Mouse (Mus musculus) spleen, adult 12 weeks (tissue): ENCODE data around the gene Cul1.
"Not testable (repeated sequence)": the region's sequence is repeated elsewhere in the genome, so short reads cannot be mapped to it uniquely, and the experiment has no call there.

Experiments used
- DNase-seq: peaks from one replicate; pipeline ENCODE4 v3.0.0; 2022; ENCODE audit warnings: low spot score

Gene Cul1

DNA sequence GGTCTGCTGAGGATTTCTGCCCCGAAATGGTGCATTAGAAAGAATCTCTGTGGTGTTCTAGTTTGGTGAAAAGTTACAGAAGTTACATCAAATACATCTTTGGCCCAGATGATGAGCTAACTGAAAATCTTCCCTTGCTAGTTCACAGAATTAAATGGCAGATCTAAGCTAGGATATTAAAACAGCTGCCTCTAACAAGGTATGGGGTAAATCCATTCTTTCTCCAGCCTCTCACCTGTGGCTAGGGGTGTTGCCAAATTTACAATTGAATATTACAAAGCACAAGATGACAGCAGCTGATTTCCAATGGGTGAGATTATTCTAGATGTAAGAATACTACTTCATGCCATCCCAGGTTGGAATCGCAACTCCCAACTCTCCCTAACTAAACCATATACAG lies at the start of gene Cul1:
TSS of gene Cul1 (plus strand) at position 301 of the 400 bp plus-strand sequence.
- DNase-seq = peak; percentile 2

DNA sequence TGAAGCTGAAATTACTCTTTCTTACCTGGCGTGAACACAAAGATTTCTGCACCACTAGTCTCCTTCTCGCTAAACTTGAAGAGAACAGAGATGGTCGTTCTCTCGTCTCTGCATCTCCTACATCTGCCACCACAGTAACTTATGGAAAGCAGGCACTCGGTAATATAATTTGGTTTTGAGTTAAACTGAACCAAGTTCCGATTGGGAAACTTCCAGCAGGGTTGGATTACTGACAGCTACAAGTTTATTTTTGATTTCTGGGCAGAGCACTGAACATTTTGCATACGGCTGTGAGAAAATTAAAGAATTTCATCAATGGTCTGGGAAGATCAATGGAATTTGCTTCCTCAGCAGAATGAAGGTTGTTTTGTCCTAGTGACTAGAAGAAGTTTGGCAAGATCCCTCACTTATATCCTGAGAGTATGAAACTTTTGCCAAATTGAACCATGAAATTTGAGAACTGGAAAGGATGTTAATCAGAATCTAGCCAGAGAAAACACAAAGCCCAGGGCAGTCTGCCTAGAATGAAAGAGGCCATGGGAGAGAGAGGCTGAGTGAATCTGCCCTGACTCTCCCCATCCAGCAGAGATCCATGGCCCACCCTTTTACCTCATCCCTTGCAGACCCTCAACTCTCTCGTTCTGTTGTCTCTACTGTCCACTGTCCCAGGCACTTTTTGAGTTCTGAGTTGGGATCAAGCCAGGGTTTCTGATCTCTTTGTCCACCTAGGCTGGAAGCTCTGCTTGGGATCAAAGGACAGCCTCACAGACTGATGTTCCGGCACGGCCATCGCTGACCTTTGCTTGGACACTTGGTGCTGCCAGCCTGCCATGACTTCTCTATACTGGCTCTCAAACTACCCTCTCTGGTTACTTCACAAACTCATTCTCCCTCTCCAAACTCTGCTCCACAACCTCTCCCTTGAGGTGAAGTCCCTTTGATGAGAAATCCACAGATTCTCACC lies 48.5 kb upstream of the Cul1 start:
- no peak for DNase-seq

DNA sequence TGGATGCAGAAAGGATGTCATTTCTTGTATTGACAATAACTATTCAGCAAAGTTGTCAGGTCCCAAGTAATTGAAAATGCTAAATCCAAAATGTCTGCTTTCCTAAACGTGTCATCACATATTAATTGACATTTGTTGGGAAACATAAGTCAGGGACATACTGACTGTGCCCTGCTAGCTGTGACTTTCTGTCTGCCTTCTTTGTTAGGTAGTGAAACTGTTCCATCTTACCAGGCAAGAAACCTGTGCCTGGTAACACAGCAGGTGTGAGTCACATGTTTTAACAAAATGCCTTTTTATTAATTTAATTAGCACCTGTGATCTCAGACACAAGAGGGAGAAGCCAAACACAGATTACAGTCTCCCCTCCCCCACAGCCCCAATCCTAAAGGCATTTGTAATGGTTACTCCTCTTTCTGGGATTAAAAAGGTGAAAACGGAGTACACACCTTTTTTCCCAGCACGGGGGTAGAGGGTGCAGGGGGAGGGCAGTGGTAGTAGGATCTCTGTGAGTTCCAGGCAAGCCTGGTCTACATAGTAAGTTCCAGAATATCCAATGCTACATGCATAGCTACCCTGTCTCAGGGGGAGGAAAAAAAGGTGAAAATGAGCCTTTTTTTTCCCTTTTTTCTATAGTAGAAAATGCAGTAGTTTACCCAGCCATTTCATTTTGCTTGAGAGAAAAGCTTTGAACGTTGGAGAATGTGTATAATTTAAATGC lies 40.2 kb upstream of the Cul1 start:
- DNase-seq = no peak

DNA sequence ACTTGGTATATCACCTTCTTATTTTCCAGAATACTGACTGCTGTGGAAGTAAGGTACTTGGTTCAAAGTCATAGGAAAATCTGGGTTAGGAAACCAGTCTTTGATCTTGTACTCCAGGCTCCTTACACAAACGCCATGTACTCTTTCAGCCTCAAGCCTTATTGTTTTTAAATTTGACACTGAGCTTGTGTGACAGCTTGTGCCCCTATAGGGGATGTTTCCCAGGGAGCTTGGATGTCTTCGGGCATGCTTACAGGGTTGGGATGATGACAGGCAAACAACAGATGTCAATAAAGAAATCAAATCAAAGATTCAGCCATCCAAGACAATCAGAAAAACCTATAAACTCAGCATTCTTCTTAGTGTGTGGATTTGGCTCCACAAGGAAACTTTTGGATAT lies 39.5 kb upstream of the Cul1 start:
- DNase-seq = no peak

DNA sequence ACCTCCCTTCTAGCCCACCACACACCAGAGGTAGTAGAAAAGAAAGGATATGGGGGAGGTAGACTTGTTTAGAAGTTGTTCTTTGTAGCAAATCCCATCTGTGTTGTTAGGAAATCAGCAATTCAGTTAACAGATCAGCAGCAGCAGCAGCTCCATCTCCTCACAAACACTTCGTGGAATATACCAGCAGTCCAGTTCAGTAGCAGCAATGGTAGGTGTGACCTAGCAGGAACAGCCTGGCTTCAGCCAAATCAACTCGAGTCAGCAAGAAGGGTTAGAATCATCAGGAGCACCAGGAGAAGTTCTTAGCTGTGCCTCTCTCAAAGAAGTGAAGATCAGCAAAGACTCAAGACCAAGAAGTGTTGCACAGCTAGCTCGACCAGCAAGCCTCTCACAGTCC lies 34.5 kb upstream of the Cul1 start:
- no peak for DNase-seq

DNA sequence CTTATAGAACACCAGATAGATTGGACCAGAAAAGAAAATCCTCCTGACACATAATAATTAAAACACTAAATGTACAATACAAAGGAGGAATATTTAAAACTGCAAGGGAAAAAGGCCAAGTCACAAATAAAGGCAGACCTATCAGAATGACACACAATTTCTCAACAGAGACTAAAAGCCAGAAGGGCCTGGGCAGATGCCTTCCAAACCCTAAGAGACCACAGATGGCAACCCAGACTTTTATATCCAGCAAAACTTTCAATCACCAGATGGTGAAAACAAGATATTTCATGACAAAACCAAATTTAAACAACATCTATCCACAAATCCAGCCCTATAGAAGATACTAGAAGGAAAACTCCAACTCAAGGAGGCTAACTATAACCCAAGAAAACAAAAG lies 33.0 kb upstream of the Cul1 start:
- no peak for DNase-seq

DNA sequence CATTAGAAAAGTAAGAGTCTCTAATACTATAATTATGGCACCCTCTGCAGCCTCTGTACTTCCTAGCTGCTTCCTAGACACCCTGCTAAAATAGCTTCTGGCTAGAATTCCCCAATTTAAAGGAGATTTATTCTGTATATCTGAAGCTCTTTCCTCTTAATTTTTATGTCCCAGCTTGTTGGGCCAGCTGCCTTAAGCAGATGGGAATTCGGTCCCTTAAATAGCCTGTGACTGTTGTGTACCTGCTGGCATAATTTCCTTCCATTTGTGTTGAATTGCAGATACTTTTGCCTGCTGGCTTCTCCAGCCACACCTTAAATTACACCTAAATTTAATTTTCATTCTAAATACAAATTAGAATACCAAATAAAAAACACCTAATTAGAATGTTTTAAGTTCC lies 32.0 kb upstream of the Cul1 start:
- no peak for DNase-seq

DNA sequence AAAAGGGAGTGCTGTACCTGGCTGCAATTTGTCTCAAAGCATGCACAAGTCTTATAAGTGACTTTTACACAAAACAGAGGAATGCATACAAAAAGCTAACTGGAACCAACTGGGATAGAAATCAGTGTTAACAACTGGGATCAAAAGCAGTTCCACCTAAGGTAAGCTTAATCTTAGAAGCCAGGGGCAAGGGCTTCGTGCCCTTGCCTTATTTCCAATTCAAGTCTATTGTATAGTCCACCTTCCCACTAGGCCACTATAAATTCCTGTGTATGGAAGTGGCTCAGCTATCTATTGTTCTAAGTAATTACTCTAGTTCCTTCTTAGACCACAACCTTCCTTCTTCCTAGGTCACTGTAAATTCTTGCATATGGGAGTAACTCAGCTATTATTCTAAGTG lies 27.1 kb upstream of the Cul1 start:
- DNase-seq = no peak

DNA sequence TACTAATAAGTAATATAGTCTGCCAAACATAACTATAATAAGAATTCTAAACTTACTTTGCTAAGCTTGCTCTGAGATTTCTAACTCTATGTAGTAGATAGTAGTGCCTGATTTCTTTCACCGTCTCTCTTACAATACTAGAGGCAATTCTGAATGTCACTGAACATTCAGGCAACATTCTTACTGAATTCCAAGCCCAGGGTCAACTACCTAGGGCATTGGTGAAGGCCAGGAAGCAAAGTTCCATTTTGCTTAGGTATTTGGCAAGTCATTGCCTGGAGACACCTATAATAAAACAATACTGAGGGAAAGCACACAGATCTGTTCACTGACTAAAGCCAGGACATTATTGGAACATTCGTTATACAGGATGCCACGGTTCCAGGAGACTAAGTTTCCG lies 26.6 kb upstream of the Cul1 start:
- not testable (repeated sequence) for DNase-seq

DNA sequence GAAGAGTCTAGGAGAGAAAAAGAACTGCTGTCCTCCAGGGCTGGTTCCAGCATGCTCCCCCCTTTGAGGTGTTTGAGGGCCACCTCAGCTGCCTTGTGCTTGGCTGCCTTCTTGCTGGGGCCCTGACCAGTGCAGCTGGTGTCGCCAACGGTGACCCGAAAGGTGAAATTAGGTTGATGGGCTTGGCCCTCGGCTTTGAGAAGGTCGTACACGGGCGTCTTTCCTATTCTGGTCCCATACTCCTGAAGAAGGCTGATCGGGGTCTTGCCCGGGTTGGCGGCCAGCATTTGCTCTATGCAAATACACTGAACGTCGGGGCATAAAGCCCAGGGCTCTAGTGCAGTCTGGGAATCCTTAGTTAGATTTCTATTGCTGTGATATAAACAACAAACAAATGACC lies 20.4 kb upstream of the Cul1 start:
- not testable (repeated sequence) for DNase-seq

DNA sequence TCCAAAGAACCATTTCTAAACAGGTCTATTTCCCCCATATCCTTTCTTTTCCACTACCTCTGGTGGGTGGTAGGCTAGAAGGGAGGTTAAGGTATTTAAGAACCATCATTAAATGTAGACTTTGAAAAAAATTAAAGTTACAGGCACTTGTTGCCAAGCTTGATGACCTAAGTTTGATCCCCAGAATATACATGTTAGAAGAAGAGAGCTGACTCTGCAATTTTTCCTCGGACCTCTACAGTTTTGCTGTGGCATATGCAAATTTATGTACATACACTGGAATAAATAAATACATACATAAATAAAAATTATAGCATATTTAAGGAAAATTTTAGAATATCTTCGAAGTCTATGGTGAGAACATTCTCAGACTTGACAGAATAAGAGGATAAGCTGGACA lies 13.1 kb upstream of the Cul1 start:
- DNase-seq = no peak

DNA sequence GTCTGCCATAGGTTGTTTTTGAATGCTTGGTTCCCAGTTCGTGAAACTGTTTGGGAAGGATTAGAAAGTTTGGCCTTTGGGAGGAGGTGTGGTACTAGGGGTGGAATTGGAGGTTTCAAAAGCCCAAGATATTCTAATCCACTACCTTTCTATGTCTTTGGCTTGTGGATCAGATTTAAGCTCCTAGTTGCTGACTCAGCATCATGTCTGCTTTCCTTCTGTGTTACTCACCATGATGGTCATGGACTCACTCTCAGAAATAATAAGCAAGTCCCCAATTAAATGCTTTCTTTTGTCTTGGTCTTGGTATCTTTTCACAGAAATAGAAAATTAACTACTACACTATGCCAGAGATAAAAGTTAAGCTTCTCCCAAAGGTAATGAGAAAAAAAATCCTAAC lies 5.5 kb upstream of the Cul1 start:
- DNase-seq = no peak

DNA sequence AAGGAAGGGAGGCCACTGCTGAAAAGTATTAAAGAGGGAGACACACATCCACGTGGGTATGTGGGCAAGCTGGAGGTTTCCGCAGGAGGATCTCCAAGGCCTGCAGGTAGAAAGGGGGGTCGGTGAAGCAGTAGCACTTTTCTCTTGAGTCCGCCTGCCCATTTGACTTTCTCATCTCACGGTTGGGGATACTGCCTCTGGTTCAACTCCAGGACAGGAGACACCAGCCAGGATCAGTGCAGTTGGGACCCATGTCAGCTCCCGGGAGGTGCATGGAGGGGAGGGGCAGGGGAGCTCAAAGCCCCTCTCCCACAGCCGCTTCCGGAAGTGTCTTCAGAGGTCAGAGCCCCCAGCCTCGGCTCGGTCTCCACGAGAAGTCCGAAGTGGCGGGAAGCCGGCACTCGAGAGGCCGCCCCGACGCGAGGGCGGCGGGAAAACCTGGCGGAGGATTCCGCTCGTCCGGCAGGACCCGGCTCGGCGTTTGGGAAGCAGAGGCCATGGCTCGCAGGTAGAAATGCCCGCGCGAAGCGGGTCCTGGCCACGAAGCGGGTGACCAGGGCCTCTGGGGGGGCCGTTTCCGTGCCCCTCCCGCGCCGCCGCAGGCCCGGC lies 428 bp downstream of the Cul1 start:
- no peak for DNase-seq

DNA sequence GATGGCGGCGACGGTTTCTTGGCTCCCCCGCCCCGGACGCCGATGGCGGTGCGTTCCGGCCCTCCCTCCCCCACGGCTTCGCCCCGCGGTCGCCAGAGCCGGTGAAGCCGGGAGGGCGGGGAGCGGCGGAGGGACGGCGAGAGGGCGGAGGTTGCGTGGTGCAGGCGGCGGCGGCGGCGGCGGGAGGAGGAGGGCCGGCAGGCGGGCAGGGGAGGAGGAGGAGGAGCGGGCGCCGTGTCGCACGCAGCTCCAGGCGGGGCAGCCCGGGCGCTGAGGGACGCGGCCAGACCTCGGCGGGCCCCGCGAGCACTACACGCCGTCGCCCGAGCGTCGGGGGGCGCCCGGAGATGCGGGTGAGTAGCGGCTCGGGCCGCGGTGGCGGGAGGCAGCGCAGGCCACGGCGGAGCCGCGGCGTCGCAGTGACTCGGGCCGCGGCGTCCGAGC lies 955 bp downstream of the Cul1 start:
- DNase-seq = peak; percentile 80

DNA sequence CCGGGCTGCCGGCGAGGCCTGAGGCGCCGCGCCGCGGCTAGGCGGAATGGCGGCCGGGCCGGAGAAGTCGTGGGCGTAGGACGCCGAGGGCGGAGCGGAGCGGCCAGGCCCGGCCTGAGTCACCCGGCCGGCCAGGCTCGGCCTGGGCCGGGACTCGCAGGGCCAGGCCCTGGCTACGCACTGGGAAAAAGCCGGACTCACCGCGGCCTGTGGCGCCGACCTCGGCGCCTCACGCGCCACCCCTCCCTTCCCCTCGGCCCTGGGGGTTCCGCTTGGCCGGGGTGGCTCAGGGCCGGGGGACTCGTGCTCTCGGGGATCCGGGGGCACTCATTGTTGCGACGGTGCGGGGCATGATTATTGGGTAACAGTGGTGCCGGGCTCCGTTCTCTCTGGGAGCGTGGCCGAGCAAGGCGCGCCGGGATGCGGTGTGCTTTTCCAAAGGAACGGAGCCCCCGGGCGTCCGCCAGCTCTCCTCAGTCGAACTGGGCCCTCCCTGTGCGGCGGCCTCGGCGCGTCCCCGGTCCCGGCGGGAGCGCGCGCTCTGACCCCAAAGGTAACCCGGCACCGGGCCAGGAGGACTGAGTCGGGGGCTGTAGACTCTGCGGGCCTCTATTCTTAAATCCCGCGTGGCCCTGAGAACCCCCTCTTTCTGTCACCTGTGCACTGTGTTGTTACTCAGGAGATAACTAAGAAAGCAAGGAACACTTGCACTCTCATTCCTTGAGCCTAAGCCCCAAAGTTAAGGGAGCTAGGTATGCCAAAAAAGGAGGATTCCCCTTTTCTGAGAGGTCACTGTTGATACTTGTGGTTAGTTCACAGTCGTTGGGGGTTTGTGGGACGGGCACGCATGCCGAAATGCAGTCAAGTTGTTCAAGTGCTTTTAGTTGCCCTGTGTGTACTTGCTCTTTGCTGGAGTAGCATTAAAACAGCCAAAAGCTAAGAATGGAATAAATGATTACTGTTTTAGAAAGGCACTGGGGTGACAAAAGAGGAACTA lies 1.7 kb downstream of the Cul1 start:
- peak; percentile 68 for DNase-seq

DNA sequence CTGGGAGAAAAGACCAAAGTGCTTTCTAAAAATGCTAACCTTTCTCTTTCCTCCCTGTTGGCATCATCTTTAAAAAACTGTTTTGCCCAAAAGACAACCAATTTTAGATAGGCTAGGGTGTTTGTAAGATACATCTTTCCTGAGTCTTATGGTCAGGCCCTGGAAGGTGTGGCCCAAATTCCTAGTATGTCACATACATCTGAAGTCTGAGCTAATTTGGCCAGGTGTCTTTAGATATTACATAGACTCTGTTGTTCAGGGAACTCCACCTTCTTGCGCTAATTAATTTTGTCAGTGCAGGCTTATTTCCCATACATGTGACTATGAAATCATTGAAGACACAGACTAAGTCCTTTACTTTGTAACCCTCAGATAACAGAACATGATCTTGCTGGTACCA lies 2.6 kb downstream of the Cul1 start:
- no peak for DNase-seq

DNA sequence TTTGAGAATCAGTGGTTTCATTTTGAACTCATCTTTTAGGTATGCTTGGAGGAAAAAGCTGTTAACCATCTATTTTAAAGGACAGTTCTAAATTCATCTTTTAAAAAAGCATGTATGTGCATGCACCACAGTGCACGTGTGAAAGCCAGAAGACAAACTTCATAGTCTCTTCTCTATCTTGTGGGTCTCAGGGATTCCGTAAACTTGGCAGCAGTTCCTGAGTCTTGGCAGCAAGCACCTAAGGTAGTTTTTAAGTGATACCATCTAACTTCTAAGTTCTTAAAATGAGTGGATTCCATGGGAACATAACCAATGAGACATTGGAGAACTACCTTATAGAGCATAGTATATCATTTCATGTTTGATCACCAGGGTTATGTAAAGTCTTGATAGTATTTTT lies 3.7 kb downstream of the Cul1 start:
- DNase-seq = no peak

DNA sequence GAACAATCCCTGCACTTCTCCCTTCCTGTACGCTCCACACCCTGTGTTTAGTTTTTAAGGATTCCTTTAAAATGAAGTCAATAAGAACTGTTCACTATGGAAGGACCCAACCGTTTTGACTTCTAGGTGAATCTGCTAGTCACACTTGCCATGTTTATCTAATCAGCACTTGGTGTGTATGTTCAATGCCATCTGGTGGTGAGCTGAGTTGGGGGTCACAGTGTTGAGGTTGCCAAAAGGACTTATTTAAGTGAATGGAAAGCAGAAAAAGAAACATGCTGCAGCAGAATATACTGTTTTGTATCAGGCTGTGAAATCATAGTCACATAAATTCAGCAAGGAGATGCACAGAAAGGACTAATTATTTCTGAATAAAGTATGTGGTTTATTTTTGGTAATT lies 12.2 kb downstream of the Cul1 start:
- DNase-seq = peak; percentile 4

DNA sequence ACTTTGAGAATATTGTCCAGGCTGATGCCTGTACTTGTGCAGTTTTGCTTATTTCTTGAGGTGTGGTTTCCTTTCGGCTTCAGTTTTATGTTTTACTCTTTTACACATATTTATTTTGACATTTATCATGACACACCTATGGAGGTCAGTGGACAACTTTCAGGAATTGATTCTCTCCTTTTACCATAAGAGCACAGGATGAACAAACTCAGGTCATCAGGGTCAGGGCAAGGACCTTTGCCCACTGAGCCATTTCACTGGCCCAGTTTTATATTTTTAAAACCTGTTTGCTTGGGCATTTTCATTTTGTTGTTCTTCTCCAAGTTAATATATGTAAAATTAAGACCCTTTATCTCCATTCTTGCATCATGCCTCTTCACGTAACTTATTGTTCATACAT lies 13.3 kb downstream of the Cul1 start:
- no peak for DNase-seq

DNA sequence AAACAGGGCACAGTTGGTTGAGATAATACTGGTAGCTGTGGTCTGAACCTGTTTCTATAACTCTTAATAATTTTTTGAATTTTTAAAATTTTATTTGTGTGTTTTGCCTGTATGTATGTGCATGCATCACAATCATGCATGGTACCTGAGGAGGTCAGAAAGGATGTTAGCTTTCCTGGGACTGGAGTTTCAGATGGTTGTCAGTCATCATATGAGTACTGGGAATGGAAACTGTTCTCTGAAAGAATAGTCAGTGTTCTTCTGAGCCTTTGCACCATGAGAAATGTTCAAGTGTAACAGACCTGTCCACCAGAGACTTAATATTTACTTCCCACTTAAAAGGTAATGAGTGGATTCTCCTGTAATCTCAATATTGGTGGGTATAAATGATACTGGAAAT lies 13.9 kb downstream of the Cul1 start:
- no peak for DNase-seq

DNA sequence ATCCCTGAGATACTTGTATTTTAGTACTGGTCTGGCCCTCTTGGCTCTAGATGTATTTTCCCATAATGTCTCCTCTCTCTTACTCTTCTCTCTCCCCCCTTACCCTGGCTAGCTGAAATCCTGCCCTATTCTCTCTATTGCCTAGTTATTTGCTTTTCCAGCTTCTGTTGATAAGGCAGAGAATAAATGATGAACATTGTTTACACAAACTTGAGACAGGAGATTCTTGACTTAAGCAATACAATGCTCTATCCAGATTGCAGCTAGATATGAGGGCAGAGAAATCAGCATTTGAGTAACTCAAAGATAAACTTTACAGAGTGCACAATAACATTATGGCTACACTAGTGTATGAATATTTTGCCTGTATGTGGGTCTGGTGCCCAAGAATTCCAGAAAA lies 16.6 kb downstream of the Cul1 start:
- DNase-seq = no peak

DNA sequence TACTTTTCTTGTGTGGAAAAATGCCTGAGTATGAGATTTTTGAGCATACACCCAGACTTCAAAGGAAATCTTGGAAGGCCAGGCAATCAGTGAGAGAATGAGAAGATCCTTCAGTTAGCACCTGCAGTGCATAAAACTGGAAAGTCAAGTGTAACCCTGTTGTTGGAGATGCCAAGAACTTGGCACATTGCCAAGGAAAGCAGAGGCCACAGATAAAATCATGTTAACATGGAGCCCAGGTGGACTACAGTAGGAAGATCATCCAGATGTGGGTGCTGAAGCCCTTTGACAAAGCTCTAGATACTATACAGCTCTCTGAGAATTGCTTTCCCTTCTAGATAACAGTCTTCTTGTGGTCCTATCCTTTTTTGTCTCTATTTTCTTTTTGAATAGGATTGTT lies 19.2 kb downstream of the Cul1 start:
- DNase-seq = no peak
